Mouse (Mus musculus) kidney, postnatal 0 days (tissue): Measurements from ENCODE around the gene Stat5b. TPM values are rescaled to one million over a fixed set of nuclear protein-coding genes. Genes with fewer than 3 reads are reported as not detected.
"Not testable (repeated sequence)": the region's sequence is repeated elsewhere in the genome, so short reads cannot be mapped to it uniquely, and the experiment has no call there.

ENCODE experiments used
- ATAC-seq: fragments of 200-750 bp; cut with Nextera tagmentation; replicated peaks from 2 replicates; pipeline ENCODE4 v1.8.0; 2017; ENCODE audit warnings: low read depth, moderate number of reproducible peaks, moderate TSS enrichment, moderate library complexity; ENCODE audit not compliant: low FRiP score
- DNase-seq: peaks from one replicate; pipeline ENCODE4 v3.0.0-alpha.2; 2016; ENCODE audit warnings: low spot score
- H3K27ac ChIP-seq: fragments of 300-500 bp; sonication (generic); 2 replicates; pipeline ENCODE4 v1.5.1; 2014; ENCODE audit warnings: mild to moderate bottlenecking
- H3K27me3 ChIP-seq: fragments of 300-500 bp; sonication (generic); 2 replicates; pipeline ENCODE4 v1.6.1; 2014; ENCODE audit warnings: low read length, mixed read lengths; ENCODE audit not compliant: insufficient read depth
- H3K36me3 ChIP-seq: fragments of 300-500 bp; sonication (generic); 2 replicates; pipeline ENCODE4 v1.6.1; 2014; ENCODE audit warnings: low read length, mixed read lengths; ENCODE audit not compliant: insufficient read depth
- H3K4me1 ChIP-seq: fragments of 300-500 bp; sonication (generic); replicated peaks from 2 replicates; pipeline ENCODE4 v1.6.1; 2014; ENCODE audit warnings: antibody characterized with exemption, low read length, mixed read lengths; ENCODE audit not compliant: insufficient read depth
- H3K4me2 ChIP-seq: fragments of 300-500 bp; sonication (generic); 2 replicates; pipeline ENCODE4 v1.6.1; 2014; ENCODE audit warnings: mild to moderate bottlenecking, low read length, moderate library complexity, mixed read lengths
- H3K4me3 ChIP-seq: fragments of 300-500 bp; sonication (generic); replicated peaks from 2 replicates; pipeline ENCODE4 v1.5.1; 2014; ENCODE audit warnings: low read depth, low read length
- H3K9ac ChIP-seq: fragments of 300-500 bp; sonication (generic); 2 replicates; pipeline ENCODE4 v1.6.1; 2014; ENCODE audit warnings: low read depth, low read length
- H3K9me3 ChIP-seq: fragments of 300-500 bp; sonication (generic); replicated peaks from 2 replicates; pipeline ENCODE4 v1.6.1; 2016; ENCODE audit warnings: low read length, inconsistent platforms, mixed read lengths
- CTCF ChIP-seq: IDR thresholded peaks from 2 replicates; pipeline ENCODE4 v1.5.1; 2016; ENCODE audit warnings: antibody characterized with exemption, low read depth, mild to moderate bottlenecking, moderate library complexity
- WGBS: fragments of 180-500 bp; shearing (Covaris S2); extraction: QIAGEN DNeasy Blood & Tissue Kit; methylation state at CpG from one replicate; pipeline ENCODE4 v1.1.7; 2014; 5-methylcytosine and 5-hydroxymethylcytosine counted together
- polyA plus RNA-seq: library from polyadenylated mRNA; unstranded; fragments of >200 nt; fragmentation: Nextera tagmentation; extraction: Ambion mirVana; gene quantifications from 2 replicates; pipeline ENCODE4 v1.2.1, GENCODE M21; 2015

The Stat5b gene
- polyA plus RNA-seq, 1 experiment from 2014 or later, result 14.4 TPM

DNA sequence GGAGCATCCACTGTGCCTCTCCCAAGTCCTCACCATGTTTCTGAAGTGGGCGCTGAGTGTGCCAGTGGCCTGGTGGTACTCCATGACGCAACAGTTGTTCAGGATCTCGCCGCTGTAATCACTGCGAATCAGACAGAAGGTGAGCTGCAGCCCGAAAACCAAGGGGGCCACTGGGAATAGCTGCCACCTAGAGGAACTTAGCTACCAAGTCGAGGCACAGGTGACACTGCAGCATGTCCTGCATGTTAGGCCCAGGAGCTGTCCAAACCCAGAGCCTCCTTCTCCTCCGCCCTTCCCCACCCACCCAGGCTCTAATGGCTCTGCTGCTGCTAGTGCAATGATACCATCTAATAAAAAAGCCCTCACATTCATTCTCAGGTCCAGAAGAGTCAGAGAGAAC, 53.9 kb downstream of the Stat5b start:
- WGBS, result 74% methylated on average over 8 of the region's 8 CpGs
- no peak overlapping the region for H3K4me3 ChIP-seq
- peaks cover 13% of the 10 kb centered on the region; the same call in 1 of the 2 replicates for H3K36me3 ChIP-seq
- no peaks in the 10 kb centered on the region for H3K27me3 ChIP-seq
- TF ChIP-seq CTCF, result no peak
- no peak overlapping the region for H3K27ac ChIP-seq
- H3K4me1 ChIP-seq, result no peaks in the 10 kb centered on the region
- no peaks in the 10 kb centered on the region for H3K9me3 ChIP-seq
- ATAC-seq, result no peak
- DNase-seq, result no peak
- no peak overlapping the region for H3K9ac ChIP-seq
- no peak overlapping the region for H3K4me2 ChIP-seq

DNA sequence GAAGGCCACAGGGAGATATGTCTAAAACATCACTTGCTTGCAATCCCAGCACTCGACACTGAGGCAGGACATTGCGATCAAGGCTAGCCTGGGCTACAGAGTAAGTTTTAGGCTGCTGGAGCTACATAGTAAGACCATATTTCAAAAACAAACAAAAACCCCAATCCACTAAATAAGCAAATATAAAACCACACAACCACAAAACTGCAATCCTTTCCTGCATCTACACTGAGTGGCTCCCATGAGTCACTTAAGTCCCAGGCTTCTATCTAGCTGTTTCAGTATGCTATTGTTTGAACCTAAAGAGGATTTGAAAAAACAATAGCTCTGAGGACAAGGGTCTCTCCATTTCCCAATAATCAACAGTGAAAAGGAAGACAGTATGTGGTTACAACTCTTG, 55.1 kb downstream of the Stat5b start:
- no peaks in the 10 kb centered on the region for H3K9me3 ChIP-seq
- H3K36me3 ChIP-seq, result peaks cover 10% of the 10 kb centered on the region; the same call in 1 of the 2 replicates
- no peak for ATAC-seq
- H3K27me3 ChIP-seq, result no peaks in the 10 kb centered on the region
- H3K27ac ChIP-seq, result no peak overlapping the region
- no peak overlapping the region for H3K4me2 ChIP-seq
- 95% methylated on average over 2 of the region's 2 CpGs for WGBS
- no peak overlapping the region for H3K4me3 ChIP-seq
- TF ChIP-seq CTCF, result no peak
- H3K4me1 ChIP-seq, result no peaks in the 10 kb centered on the region
- DNase-seq, result no peak
- H3K9ac ChIP-seq, result no peak overlapping the region

DNA sequence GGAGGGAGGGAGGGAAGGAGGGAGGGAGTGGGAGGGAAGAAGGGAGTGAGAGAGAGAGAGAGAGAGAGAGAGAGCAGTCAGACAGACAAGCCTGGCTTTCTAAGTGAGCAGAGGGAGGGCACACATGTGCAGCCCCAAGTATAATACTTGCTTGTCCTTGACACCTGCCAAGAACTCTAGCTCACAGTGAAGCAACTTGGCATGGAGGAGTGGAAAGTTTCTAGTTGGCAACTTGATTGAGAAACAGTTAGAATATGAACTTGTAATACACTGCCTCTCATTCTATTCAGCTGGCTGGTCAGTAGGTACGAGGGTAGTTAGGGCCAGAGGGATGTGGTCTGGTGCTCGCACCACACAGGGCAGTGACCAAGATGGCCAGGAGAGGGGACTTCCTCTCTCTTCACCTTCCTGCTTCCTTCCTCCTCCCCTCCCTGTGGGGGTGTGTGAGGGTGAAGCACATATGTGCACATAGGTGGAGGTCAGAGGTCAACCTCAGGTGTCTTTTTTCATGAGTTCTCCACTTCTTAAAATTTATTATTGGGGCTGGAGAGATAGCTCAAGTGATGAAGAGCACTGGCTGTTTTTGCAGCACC, 59.0 kb downstream of the Stat5b start:
- TF ChIP-seq CTCF, result no peak
- DNase-seq (no peak), ATAC-seq (no peak)
- no peak overlapping the region for H3K27ac ChIP-seq
- peaks cover 8% of the 10 kb centered on the region for H3K36me3 ChIP-seq
- WGBS, result 78% methylated on average over 2 of the region's 2 CpGs
- no peaks in the 10 kb centered on the region for H3K4me1 ChIP-seq
- H3K4me3 ChIP-seq, result no peak overlapping the region
- no peak overlapping the region for H3K4me2 ChIP-seq
- no peak overlapping the region for H3K9ac ChIP-seq
- H3K9me3 ChIP-seq, result no peaks in the 10 kb centered on the region
- H3K27me3 ChIP-seq, result no peaks in the 10 kb centered on the region

DNA sequence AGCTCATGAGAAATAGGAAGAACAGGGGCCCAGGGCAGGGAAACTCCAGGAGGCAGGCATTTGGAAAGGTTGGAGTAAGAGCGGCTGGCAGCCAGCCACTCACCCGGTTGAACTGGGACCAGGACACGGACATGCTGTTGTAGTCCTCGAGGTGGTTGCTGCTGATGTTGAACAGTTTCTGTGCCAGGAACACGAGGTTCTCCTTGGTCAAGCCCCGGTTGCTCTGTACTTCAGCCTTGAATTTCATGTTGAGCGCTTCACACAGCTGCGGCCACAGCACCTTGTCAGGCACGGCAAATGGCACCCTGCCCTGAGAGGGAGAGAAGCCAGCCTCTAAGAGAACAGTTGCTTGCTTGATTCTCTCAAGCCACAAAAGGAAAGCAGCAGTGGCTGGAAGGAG, 59.9 kb downstream of the Stat5b start:
- not testable (repeated sequence) for H3K9ac ChIP-seq, H3K4me2 ChIP-seq, H3K4me3 ChIP-seq, H3K27me3 ChIP-seq, H3K9me3 ChIP-seq, H3K27ac ChIP-seq, DNase-seq, H3K4me1 ChIP-seq, ATAC-seq, H3K36me3 ChIP-seq
- WGBS, result 83% methylated on average over 9 of the region's 9 CpGs

DNA sequence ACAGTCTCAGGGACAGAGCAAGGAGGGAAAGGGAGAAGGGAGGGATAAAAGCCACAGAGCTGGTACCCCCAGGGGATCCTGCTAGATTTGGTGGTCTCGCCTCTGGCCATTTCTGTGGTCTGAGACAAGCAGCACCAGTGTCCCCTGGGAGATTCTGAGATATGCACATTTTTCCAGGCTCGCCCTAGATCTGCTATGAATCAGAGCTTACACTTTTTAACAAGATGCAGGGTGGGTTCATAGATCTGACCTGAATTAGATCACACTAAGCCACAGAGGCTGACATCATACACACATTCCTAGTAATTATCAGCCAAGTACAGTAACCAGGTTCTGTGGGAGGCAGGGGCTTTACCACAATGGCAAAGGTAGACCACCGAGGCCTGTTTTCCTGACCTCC, 60.8 kb downstream of the Stat5b start:
- Histone ChIP-seq H3K36me3 (peaks cover 4% of the 10 kb centered on the region), H3K4me2 (no peak overlapping the region), H3K27ac (no peak overlapping the region), H3K4me3 (no peak overlapping the region), H3K4me1 (no peaks in the 10 kb centered on the region), H3K9me3 (no peaks in the 10 kb centered on the region), H3K9ac (no peak overlapping the region), H3K27me3 (no peaks in the 10 kb centered on the region)
- 86% methylated on average over 3 of the region's 3 CpGs for WGBS
- no peak for DNase-seq
- TF ChIP-seq CTCF, result no peak
- ATAC-seq, result no peak

DNA sequence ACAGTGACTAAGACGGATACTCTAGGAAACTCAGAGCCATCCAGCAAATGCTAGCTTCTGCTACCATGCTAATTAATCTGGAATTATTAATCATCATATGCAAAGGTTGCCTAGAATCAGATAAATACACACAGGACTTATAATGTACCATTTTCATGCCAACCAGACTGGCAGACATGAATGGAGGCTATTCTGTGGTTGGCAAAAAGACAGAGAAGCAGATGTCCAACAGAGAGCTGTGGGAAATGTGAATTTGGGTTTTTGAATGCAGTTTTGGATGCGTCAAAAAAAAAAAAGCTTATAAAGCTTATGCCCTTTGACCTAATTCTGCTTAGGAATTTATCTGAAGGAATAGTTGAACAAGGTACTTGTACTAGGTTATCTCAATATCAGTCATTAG, 64.8 kb downstream of the Stat5b start:
- no peak overlapping the region for H3K4me3 ChIP-seq
- H3K4me1 ChIP-seq, result no peaks in the 10 kb centered on the region
- no peak overlapping the region for H3K4me2 ChIP-seq
- 87% methylated on average over 2 of the region's 2 CpGs for WGBS
- H3K9ac ChIP-seq, result no peak overlapping the region
- TF ChIP-seq CTCF, result no peak
- H3K27ac ChIP-seq, result no peak overlapping the region
- H3K36me3 ChIP-seq, result peaks cover 29% of the 10 kb centered on the region
- no peaks in the 10 kb centered on the region for H3K9me3 ChIP-seq
- no peaks in the 10 kb centered on the region for H3K27me3 ChIP-seq
- ATAC-seq (no peak), DNase-seq (no peak)

DNA sequence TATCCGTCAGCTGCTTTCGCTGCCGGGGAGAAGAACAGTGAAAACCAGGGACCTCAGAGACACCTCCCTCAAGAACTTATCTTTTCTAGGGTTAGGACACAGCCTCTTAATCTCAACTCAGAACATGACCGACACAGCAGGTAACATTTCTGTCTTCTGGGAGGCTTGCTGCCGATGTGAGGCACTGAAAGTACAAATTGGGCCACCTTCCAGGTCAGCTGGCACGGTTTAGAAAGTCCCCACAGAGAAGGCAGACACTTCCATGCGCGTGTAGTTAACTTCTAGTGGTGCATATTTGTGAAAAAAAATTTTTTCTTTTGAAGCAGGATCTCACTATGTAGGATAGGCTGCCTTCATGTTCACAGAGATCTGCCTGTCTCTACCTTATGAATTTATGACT, 66.2 kb downstream of the Stat5b start:
- WGBS, result 89% methylated on average over 8 of the region's 8 CpGs
- no peak overlapping the region for H3K27ac ChIP-seq
- ATAC-seq (no peak), DNase-seq (no peak)
- TF ChIP-seq CTCF, result no peak
- H3K4me1 ChIP-seq, result no peaks in the 10 kb centered on the region
- no peak overlapping the region for H3K4me2 ChIP-seq
- no peaks in the 10 kb centered on the region for H3K27me3 ChIP-seq
- H3K36me3 ChIP-seq, result peaks cover 29% of the 10 kb centered on the region
- H3K9me3 ChIP-seq, result no peaks in the 10 kb centered on the region
- no peak overlapping the region for H3K9ac ChIP-seq
- no peak overlapping the region for H3K4me3 ChIP-seq
